Mouse (Mus musculus) stomach, postnatal 0 days (tissue): ENCODE measurements at regions not wholly inside any gene's neighbourhood (a gene's known extent, or its start where the extent isn't known, plus 50 kb on each side); places are given as distances from the start of the nearest gene placed in this dataset.

Experiments
- CTCF ChIP-seq: IDR thresholded peaks from 2 replicates; pipeline ENCODE4 v1.5.1; 2016; ENCODE audit warnings: antibody characterized with exemption, low read depth, mild to moderate bottlenecking, moderate library complexity
- EP300 ChIP-seq: optimal IDR thresholded peaks from 2 replicates; pipeline ENCODE3; 2016; ENCODE audit warnings: antibody characterized with exemption

DNA sequence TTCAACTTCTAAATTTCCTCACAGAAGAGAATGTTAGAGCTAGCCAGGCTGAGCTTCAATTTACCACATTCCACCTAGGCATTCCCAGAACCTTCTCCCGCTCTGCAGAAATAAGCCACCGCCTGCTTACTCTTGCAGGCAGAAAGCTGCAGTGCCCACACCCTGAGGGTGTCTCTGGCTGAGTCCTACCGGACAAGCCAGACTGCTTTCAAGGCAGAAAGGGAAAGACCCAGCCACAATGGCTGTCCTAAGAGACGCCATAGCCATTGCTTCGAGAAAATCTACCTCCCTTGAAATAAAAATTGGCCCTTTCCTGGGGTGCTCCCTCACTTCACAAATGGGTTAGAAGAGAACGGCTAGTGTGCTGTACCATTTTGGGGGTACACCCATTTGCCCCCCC lies 488.1 kb downstream of the Prss52 start:
- TF ChIP-seq EP300 (no peak), CTCF (no peak)
